Mouse (Mus musculus) ovary, adult 10 weeks (tissue): ENCODE measurements around the gene Rufy4. TPM values are rescaled to one million over a fixed set of nuclear protein-coding genes. Genes with fewer than 3 reads are reported as not detected.

Experiments used
- polyA plus RNA-seq: library from polyadenylated mRNA; stranded (reverse); fragments of 350-450 nt; fragmentation: Illumina TruSeq; extraction: RNeasy Lipid Tissue Mini Kit (QIAGEN cat#74804); gene quantifications from one replicate; pipeline ENCODE4 v1.2.3, GENCODE M21; 2014

Gene Rufy4
- polyA plus RNA-seq: not detected

DNA sequence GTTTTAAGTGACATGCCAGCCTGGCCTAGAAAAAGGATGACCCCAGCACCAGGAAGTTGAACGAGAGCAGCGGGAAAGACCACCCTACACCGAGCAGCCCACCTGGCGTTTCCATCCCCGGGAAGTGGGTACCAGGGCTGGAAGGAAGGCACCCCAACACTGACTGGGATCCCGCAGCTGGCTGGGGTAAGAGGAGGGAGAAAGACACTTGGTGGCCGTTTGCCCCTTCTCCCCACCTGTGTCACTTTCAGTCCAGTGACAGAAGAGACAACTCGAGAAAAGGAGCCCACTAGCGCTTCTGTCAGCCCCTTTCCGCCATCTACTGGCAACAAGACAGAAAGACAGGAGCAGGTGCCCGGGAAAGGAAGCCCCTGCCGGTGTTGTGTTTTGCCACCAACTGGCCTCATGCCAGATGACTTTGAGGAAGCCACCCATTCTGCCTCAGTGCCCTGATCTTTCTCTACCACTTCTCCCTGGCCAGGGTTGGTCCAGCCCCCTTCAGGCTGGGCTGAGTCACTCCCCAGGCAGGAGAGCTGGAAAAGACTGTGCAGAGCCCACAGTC is at the start of gene Rufy4:
Rufy4 (plus strand) TSS at position 551 of the 562 bp plus-strand sequence.

DNA sequence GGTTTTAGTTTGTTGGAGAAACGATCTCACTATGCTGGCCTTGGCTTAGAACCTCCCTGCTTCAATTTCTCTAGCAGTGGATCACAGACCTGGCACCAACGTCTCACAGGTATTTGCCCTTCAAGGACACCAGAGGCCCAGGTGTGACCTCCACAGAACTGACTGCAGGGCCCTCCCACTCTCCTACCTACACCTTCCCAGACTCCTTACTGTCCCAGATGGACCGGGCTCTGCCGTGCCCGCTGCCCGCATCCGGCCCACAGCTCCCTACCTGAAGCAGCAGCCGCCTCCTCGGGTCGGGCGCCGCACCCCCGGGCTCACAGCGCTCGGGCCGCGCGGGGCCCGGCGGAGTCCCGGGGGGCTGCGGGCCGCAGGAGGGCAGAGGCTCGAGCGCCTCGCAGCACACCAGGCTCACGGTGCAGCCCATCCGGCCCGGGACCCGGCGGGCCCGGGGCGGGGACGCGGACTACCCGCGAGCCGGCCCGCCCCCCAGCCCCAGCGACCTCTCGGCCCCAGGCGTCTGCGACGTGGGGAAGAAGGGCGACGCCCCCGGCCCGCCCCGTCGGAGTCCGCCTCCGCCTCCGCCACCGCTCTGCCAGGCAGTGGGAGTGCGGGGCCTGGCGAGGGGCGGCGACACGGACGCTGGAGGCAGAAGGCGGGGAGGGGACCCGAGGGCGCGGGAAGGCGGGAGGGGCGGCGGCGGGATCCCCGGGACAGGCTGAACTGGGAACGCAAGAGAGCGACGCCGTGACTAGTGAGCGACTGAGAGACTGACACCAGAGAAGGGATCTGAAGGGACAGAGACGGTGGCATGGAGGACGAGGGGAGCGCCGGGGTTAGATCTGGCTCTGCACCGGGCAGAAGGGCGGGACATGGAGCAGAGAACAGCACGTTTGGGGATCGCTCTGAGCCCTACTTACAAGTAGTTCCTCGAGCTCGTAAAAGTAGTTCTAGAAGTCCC is 1.0 kb upstream of the Rufy4 start, which contains the start of gene Tns1:
Tns1 (minus strand) TSS at position 429 of the 961 bp plus-strand sequence.

DNA sequence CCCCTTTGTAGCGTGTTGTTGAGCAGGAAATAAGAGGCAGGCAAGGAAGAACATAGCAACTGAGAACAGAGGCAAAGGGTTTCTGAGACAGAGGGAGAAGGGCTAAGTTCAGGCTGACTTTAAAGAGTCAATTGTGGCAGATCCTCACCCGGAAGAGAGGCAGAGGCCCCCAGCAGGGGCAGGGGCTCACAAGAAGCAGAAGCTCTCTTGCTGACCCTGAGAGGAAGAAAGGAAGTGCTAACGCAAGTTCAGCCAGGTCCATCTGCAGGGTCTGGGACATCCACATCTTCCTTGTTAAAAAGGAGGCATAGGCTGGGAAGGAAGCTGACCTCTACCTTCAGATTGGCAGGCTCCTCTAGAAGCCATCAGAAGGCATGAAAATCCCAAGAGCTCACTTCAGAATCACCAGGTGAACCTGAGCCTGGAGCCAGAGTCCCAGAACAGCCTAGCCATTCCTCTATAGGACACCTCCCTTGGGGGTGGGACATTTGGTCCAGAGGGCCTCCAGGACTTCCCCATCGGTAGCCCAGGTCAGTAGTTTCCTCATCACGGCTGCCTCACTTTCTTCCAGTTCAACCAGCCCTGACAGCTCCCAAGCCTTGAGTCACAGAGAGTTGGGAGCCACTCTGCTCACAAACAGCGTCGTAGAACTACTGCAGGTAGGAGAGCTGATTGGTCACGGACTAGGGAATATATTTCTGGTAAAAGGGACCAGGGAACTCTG is 28.3 kb downstream of the Rufy4 start, which contains the start of gene Cxcr2:
Cxcr2 (plus strand) TSS at position 529 of the 724 bp plus-strand sequence.

DNA sequence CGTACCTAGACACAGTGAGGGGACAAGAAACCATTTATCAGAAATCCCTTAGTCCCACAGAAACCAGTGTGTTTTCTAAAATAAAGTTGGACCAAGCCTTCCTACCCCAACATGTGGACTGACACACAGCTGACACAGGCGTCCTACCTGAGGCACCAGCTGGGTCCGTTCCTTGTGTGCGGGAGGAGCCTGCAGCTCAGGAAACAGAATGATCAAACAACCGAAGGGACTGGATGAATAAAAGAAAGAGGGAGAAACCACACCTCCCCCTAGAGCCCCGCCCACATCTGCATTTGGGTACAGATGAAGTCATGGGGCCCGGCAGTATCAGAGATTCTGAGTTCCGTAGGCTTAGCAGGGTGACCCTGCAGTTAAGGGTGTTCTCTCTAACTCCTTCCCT is 69.1 kb downstream of the Rufy4 start, which contains the start of gene Cxcr1:
Cxcr1 (minus strand) TSS at position 187 of the 400 bp plus-strand sequence.

Other genes starting within 250 kb of the Rufy4 start
- 21.1 TPM for gene Tns1, start 1.1 kb upstream of the Rufy4 start, polyA plus RNA-seq
- gene Cxcr2, start 28.4 kb downstream of the Rufy4 start, polyA plus RNA-seq: 0.14 TPM
- gene Cxcr1, start 69.1 kb downstream of the Rufy4 start, polyA plus RNA-seq: not detected
- 525 TPM for gene Arpc2, start 110.5 kb downstream of the Rufy4 start, polyA plus RNA-seq
- not detected for gene Gpbar1, start 153.0 kb downstream of the Rufy4 start, polyA plus RNA-seq
- 2.7 TPM for gene Aamp, start 159.2 kb downstream of the Rufy4 start, polyA plus RNA-seq
- gene Pnkd, start 159.4 kb downstream of the Rufy4 start, polyA plus RNA-seq: 1.7 TPM
- gene Tmbim1, start 180.1 kb downstream of the Rufy4 start, polyA plus RNA-seq: 23.4 TPM
- 0.66 TPM for gene Catip, start 236.6 kb downstream of the Rufy4 start, polyA plus RNA-seq
- gene Slc11a1, start 249.7 kb downstream of the Rufy4 start, polyA plus RNA-seq: 1.0 TPM